Mouse (Mus musculus) MEL (cell line): Measurements from ENCODE around the gene Btbd3.

Experiments used
- CHD1 ChIP-seq: IDR thresholded peaks from 2 replicates; pipeline ENCODE4 v1.6.1; 2012; ENCODE audit warnings: low read depth, mild to moderate bottlenecking, inconsistent platforms, low read length, improper control_type of control experiment
- CTCF ChIP-seq, 3 experiments: IDR thresholded peaks in 2 of 3; conservative IDR thresholded peaks in 1 of 3; 2 replicates each; pipeline ENCODE4 v1.5.1; 2011 to 2012; ENCODE audit warnings: low read length in 3 of 3, low read depth in 2 of 3, mild to moderate bottlenecking in 2 of 3, improper control_type of control experiment in 1 of 3, inconsistent platforms in 1 of 3, mixed read lengths in 1 of 3, moderate library complexity in 1 of 3; ENCODE audit not compliant: control insufficient read depth in 1 of 3, insufficient read depth in 1 of 3, poor library complexity in 1 of 3, severe bottlenecking in 1 of 3
- E2F4 ChIP-seq: IDR thresholded peaks from 2 replicates; pipeline ENCODE4 v1.6.1; 2011; ENCODE audit warnings: low read depth, low read length, improper control_type of control experiment, borderline replicate concordance
- ELF1 ChIP-seq: IDR thresholded peaks from 2 replicates; pipeline ENCODE4 v1.6.1; 2014; ENCODE audit warnings: low read depth, mild to moderate bottlenecking, inconsistent platforms, low read length, improper control_type of control experiment, moderate library complexity
- EP300 ChIP-seq, 2 experiments: IDR thresholded peaks; 2 replicates each; pipeline ENCODE4 v1.6.1; 2011; ENCODE audit warnings: improper control_type of control experiment in 2 of 2, low read length in 2 of 2, low read depth in 1 of 2, mild to moderate bottlenecking in 1 of 2
- ETS1 ChIP-seq: IDR thresholded peaks from 2 replicates; pipeline ENCODE4 v1.6.1; 2012; ENCODE audit warnings: low read depth, mild to moderate bottlenecking, inconsistent platforms, low read length, improper control_type of control experiment, moderate library complexity
- GATA1 ChIP-seq: IDR thresholded peaks from 2 replicates; pipeline ENCODE4 v1.6.1; 2011; ENCODE audit warnings: low read depth, low read length, improper control_type of control experiment
- MAX ChIP-seq: IDR thresholded peaks from 2 replicates; pipeline ENCODE4 v1.6.1; 2011; ENCODE audit warnings: low read length, improper control_type of control experiment
- MAZ ChIP-seq: IDR thresholded peaks from 2 replicates; pipeline ENCODE4 v1.6.1; 2012; ENCODE audit warnings: low read depth, mild to moderate bottlenecking, inconsistent platforms, low read length, improper control_type of control experiment
- POLR2AphosphoS5 ChIP-seq: IDR thresholded peaks from 2 replicates; pipeline ENCODE4 v1.6.1; 2012; ENCODE audit warnings: low read depth, borderline replicate concordance, mild to moderate bottlenecking, inconsistent platforms, low read length, moderate library complexity, mixed read lengths
- RCOR1 ChIP-seq: IDR thresholded peaks from 2 replicates; pipeline ENCODE4 v1.6.1; 2012; ENCODE audit warnings: low read depth, mild to moderate bottlenecking, inconsistent platforms, low read length, improper control_type of control experiment
- USF2 ChIP-seq, 2 experiments: IDR thresholded peaks; 2 replicates each; pipeline ENCODE4 v1.6.1; 2011 to 2012; ENCODE audit warnings: improper control_type of control experiment in 2 of 2, low read length in 2 of 2, borderline replicate concordance in 1 of 2, inconsistent platforms in 1 of 2, low read depth in 1 of 2, mild to moderate bottlenecking in 1 of 2; ENCODE audit not compliant: insufficient read depth in 1 of 2
- ZC3H11A ChIP-seq: IDR thresholded peaks from 2 replicates; pipeline ENCODE4 v1.6.1; 2012; ENCODE audit warnings: low read depth, mild to moderate bottlenecking, inconsistent platforms, low read length, improper control_type of control experiment

GRCm38 (mm10) chr2:138484871-138485270 lies 228.5 kb downstream of the Btbd3 start:
- no peak for TF ChIP-seq CHD1
- no peak for TF ChIP-seq CTCF (IDR thresholded peaks at IDR 0.05 in 2 of 3, conservative IDR thresholded peaks at IDR 0.05 in 1 of 3; ENCODE audit: control insufficient read depth in 1 of 3, insufficient read depth in 1 of 3, low read depth in 2 of 3, low read length in 3 of 3, poor library complexity in 1 of 3, severe bottlenecking in 1 of 3)
- no peak for TF ChIP-seq ZC3H11A
- no peak for TF ChIP-seq MAX
- no peak for TF ChIP-seq E2F4
- TF ChIP-seq GATA1, result no peak
- TF ChIP-seq POLR2AphosphoS5, result no peak
- no peak for TF ChIP-seq RCOR1
- TF ChIP-seq ELF1, result no peak
- no peak for TF ChIP-seq USF2 (IDR thresholded peaks at IDR 0.05; ENCODE audit: borderline replicate concordance in 1 of 2, insufficient read depth in 1 of 2, low read depth in 1 of 2, low read length in 2 of 2)
- no peak for TF ChIP-seq ETS1
- no peak for TF ChIP-seq EP300 (IDR thresholded peaks at IDR 0.05; ENCODE audit: low read depth in 1 of 2, low read length in 2 of 2)
- TF ChIP-seq MAZ, result no peak
